8 mouse cellular contexts compared by ENCODE assay signal in genomic region chr2:28467860-28468485, GRCm38 (mm10). TPM values are rescaled to one million over a fixed set of nuclear protein-coding genes. Genes with fewer than 3 reads are reported as not detected.
DNase-seq lines count a peak whose midpoint lies in the region; ATAC-seq and TF ChIP-seq lines count a peak whose summit lies in the region.

TSS of gene Mrps2 (plus strand) at chr2:28468066.

- H3K4me3 ChIP-seq in gastrocnemius, adult 2 months, result peak within 1 kb of the TSS; percentile 99
- H3K4me3 ChIP-seq in hindbrain, postnatal 0 days (ENCODE audit: low read length), result peak within 1 kb of the TSS; percentile 73
- H3K4me3 ChIP-seq in left cerebral cortex, adult 2 months, result peak within 1 kb of the TSS; percentile 69

- H3K4me1 ChIP-seq in hindbrain, postnatal 0 days (ENCODE audit: insufficient read depth, low read length), result peaks cover 15% of the 10 kb centered on the region

- H3K36me3 ChIP-seq in hindbrain, postnatal 0 days (ENCODE audit: insufficient read depth, low read length), result peaks cover 18% of the 10 kb centered on the region; the same call in 1 of the 2 replicates

- H3K27me3 ChIP-seq in hindbrain, postnatal 0 days (ENCODE audit: insufficient read depth, low read length), result no peaks in the 10 kb centered on the region

- no peaks in the 10 kb centered on the region for H3K9me3 ChIP-seq in hindbrain, postnatal 0 days (ENCODE audit: low read length)

- H3K27ac ChIP-seq in gastrocnemius, adult 2 months, result peak within 1 kb of the TSS; percentile 91
- peak within 1 kb of the TSS; percentile 41; the same call in 1 of the 2 replicates for H3K27ac ChIP-seq in hindbrain, postnatal 0 days
- H3K27ac ChIP-seq in left cerebral cortex, adult 2 months, result peak within 1 kb of the TSS; percentile 89

- TF ChIP-seq CTCF in gastrocnemius, adult 2 months (IDR thresholded peaks at IDR 0.05), result peak; percentile 96
- TF ChIP-seq CTCF in hindbrain, postnatal 0 days (IDR thresholded peaks at IDR 0.05; ENCODE audit: low read depth), result peak; percentile 82
- TF ChIP-seq CTCF in left cerebral cortex, adult 2 months (IDR thresholded peaks at IDR 0.05), result peak; percentile 88

- peak; percentile 92 for ATAC-seq in hindbrain, postnatal 0 days
- ATAC-seq in megakaryocyte, adult 5-6 weeks (ENCODE audit: poor library complexity, severe bottlenecking), result peak; percentile 98

- intact Hi-C loops in gastrocnemius, adult 2 months (cut with DNase I), result no loop called here
- intact Hi-C loops in left cerebral cortex, adult 2 months (cut with DNase I), result loop anchor here (10.0 kb wide), 1 partner anchor 923 kb away; no protein-coding TSS in a partner anchor

- under 1% methylated on average over 50 of the region's 52 CpGs for WGBS in hindbrain, postnatal 0 days

- DNase-seq in T-cell, adult 2 months (ENCODE audit: low spot score), result peak; percentile 82
- DNase-seq in cerebellum, postnatal 4 days (ENCODE audit: low spot score in 2 of 2), result peak; percentile 76 to 87
- peak; percentile 91 for DNase-seq in gastrocnemius, adult 2 months
- peak; percentile 93 for DNase-seq in hindbrain, postnatal 0 days (ENCODE audit: low spot score)
- DNase-seq in left cerebral cortex, adult 2 months (ENCODE audit: extremely low spot score in 1 of 2, low spot score in 2 of 2), result peak; percentile 88
- peak; percentile 85 to 86 for DNase-seq in right cerebral cortex, adult 2 months (ENCODE audit: low spot score in 2 of 2)
- DNase-seq in urinary bladder, postnatal 14 days (ENCODE audit: low spot score), result peak; percentile 85

- peak within 1 kb of the TSS; percentile 83 for H3K9ac ChIP-seq in hindbrain, postnatal 0 days (replicated peaks; ENCODE audit: low read length)

- peak within 1 kb of the TSS; percentile 80 for H3K4me2 ChIP-seq in hindbrain, postnatal 0 days (ENCODE audit: low read depth, low read length)

RNA-seq across cellular contexts. Expression of gene Mrps2, which starts in this region (rescaled TPM):
- total RNA-seq in gastrocnemius, adult 2 months (2021), result 10 to 100 TPM; 21.2 to 25.5 TPM
- total RNA-seq in hindbrain, postnatal 0 days (2014; rRNA removed), result 31.5 and 33.0 TPM in 2 replicates
- polyA plus RNA-seq in hindbrain, postnatal 0 days (2015; fragmentation: Nextera tagmentation; extraction: Ambion mirVana), result 39.2 and 42.6 TPM in 2 replicates
- total RNA-seq in left cerebral cortex, adult 2 months (2021), result 10 to 100 TPM; 36.1 to 36.8 TPM
- 29.0 and 29.3 TPM in 2 replicates for total RNA-seq in megakaryocyte, adult 5-6 weeks (2015)
- total RNA-seq in megakaryocyte, adult 5-6 weeks (2017), result 15.7 and 16.7 TPM in 2 replicates

Comparison
In these comparisons a context has a peak if more than half of its experiments do, and no peak if none do; other contexts are left out.
1. Peak in every context shown above with its lines: DNase-seq, ATAC-seq, H3K4me3 ChIP-seq and H3K27ac ChIP-seq.
2. H3K27ac ChIP-seq: peak in every context shown above with its lines; median percentile 91 in gastrocnemius, adult 2 months; 89 in left cerebral cortex, adult 2 months; 41 in hindbrain, postnatal 0 days.